1 mouse cellular context compared by ENCODE assay signal in genomic region chr9:88438555-88439237, GRCm38 (mm10).
A peak's percentile ranks its signal among the peaks of the same experiment; 100 is the strongest.
TF ChIP-seq lines count a peak whose summit lies in the region.

TSS of gene Snx14 (minus strand) at chr9:88438958.

TF ChIP-seq in MEL, 35 proteins besides CTCF, POLR2A, EP300 and RAD21 (continued from another document):
- TF ChIP-seq TCF12 (IDR thresholded peaks at IDR 0.05; ENCODE audit: low read depth, low read length) (peak; percentile 43; the same call in 1 of the 2 replicates), TBP (IDR thresholded peaks at IDR 0.05; ENCODE audit: low read depth, low read length) (peak; percentile 52; the same call in 1 of the 2 replicates), ZKSCAN1 (IDR thresholded peaks at IDR 0.05; ENCODE audit: low read depth, low read length) (0 out of 2 replicates have a peak, but pooled peaks have one; percentile 0), POLR2AphosphoS2 (IDR thresholded peaks at IDR 0.05; ENCODE audit: low read length) (peak; percentile 91), ZNF384 (IDR thresholded peaks at IDR 0.05; ENCODE audit: low read depth, low read length) (no peak), USF1 (IDR thresholded peaks at IDR 0.05; ENCODE audit: low read depth, low read length) (peak; percentile 51), MXI1 (IDR thresholded peaks at IDR 0.05; ENCODE audit: low read depth, low read length) (peak; percentile 71; the same call in 1 of the 2 replicates)
TF ChIP-seq in MEL: peak in this region for 21.
